Mouse (Mus musculus) embryonic fibroblast, embryonic 13.5 days (primary cell): ENCODE results near the gene Klhl15.

Experiments
- CTCF ChIP-seq: IDR thresholded peaks from 2 replicates; pipeline ENCODE4 v1.5.1; 2011; ENCODE audit warnings: mild to moderate bottlenecking, control low read depth, low read length, moderate library complexity, borderline replicate concordance; ENCODE audit not compliant: insufficient read depth
- POLR2A ChIP-seq: IDR thresholded peaks from 2 replicates; pipeline ENCODE4 v1.6.1; 2011; ENCODE audit warnings: low read depth, mild to moderate bottlenecking, control low read depth, low read length, moderate library complexity

DNA sequence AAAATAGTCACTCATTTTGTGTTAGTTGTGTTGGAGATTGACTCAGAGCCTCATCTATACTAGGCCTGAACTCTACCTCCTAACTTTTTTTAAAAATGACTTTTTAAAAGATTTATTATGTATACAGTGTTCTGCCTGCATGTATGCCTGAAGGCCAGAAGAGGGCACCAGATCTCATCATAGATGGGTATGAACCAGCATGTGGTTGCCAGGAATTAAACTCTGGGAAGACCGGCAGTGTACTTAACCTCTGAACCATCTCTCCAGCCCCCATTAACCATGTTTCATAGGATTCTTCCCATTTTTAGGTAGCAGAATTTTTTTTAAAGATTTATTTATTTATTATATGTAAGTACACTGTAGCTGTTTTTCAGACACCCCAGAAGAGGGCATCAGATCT lies 49.2 kb upstream of the Klhl15 start:
- TF ChIP-seq CTCF (no peak), POLR2A (no peak)
